Mouse (Mus musculus): ENCODE data around the gene Gm12248. TPM values are rescaled to one million over a fixed set of nuclear protein-coding genes. Genes with fewer than 3 reads are reported as not detected.
"Not testable (repeated sequence)": the region's sequence is repeated elsewhere in the genome, so short reads cannot be mapped to it uniquely, and the experiment has no call there.

Gene Gm12248
- polyA plus RNA-seq, 1 experiment from 2014 or later = 0.13 TPM

DNA sequence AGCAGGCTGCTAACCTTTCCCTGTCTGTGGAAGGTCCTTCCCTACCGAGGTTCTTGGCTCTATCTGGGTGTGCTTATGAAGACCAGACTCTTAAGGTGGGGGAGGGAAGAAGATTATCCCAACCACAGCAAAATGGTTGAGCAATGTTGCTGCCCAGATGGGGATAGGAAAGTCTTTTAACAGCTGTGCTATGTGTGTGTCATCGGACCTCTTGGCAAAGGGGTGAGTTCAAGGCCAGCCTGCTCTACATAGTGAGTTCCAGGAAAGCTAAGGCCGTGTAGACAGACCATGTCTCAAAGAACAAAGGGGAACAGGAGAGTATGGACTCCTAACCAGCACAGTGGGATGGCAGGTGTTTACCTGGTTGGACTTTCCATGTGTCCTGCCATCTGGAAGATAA is 20.0 kb downstream of the Gm12248 start:
- H3K4me2 ChIP-seq (ENCODE audit: low read length) = no peak overlapping the region
- WGBS = 81% methylated on average over 3 of the region's 3 CpGs
- ATAC-seq = no peak
- no peaks in the 10 kb centered on the region for H3K36me3 ChIP-seq (ENCODE audit: control insufficient read depth, insufficient read depth, low read length)
- no peaks in the 10 kb centered on the region for H3K4me1 ChIP-seq (ENCODE audit: control insufficient read depth, insufficient read depth, low read length)
- H3K27ac ChIP-seq (ENCODE audit: low read length) = no peak overlapping the region
- no peaks in the 10 kb centered on the region for H3K27me3 ChIP-seq (ENCODE audit: control insufficient read depth, insufficient read depth, low read depth, low read length)
- H3K4me3 ChIP-seq (ENCODE audit: low read depth, low read length) = no peak overlapping the region
- no peaks in the 10 kb centered on the region for H3K9me3 ChIP-seq (replicated peaks; ENCODE audit: control insufficient read depth, low read length, poor library complexity, severe bottlenecking)
- H3K9ac ChIP-seq (ENCODE audit: low read depth, low read length) = no peak overlapping the region

DNA sequence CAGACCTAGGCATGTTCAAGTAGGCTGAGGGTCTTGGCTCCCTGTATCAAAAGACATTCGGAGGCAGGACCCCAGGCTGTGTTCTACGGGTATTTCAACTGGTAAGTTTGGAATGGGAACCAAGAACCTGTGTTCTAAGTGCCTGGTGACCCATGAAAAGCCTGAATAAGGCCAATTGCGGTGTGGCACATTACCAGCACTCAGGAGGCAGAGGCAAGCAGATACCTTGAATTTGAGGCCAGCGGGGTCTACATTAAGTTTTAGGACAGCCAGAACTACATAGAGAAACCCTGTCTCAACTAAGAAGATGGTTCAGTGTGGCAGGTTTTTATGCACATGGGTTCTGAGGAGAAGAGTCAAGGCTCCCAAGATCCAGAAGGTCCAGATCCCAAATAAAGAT is 27.9 kb downstream of the Gm12248 start:
- Histone ChIP-seq H3K9me3 (replicated peaks; ENCODE audit: control insufficient read depth, low read length, poor library complexity, severe bottlenecking) (no peaks in the 10 kb centered on the region), H3K4me1 (ENCODE audit: control insufficient read depth, insufficient read depth, low read length) (no peaks in the 10 kb centered on the region), H3K9ac (ENCODE audit: low read depth, low read length) (no peak overlapping the region), H3K4me3 (ENCODE audit: low read depth, low read length) (no peak overlapping the region), H3K27ac (ENCODE audit: low read length) (no peak overlapping the region), H3K27me3 (ENCODE audit: control insufficient read depth, insufficient read depth, low read depth, low read length) (no peaks in the 10 kb centered on the region), H3K36me3 (ENCODE audit: control insufficient read depth, insufficient read depth, low read length) (peaks cover 10% of the 10 kb centered on the region; the same call in 1 of the 2 replicates), H3K4me2 (ENCODE audit: low read length) (no peak overlapping the region)
- no peak for ATAC-seq
- WGBS = 86% methylated on average over 4 of the region's 4 CpGs

DNA sequence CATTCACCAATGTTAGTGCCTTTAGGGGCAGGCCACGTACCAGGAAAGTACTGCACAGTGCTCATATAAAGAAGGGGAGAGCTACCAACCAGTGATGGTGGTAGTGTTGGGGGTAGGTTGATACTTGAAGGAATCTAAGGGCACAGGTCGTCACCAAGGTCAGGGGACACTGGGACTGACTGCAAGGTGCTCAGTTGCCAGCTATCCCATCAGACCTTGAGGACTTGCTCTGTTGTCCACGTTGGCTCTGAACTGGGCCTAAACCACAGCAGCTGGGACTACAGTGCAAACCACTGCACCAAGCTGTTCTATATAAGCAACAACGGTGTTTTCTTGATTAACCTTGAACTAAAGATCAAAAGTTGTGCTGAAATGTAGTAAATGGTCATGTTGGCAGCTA is 30.3 kb downstream of the Gm12248 start:
- Histone ChIP-seq H3K27ac (ENCODE audit: low read length) (no peak overlapping the region), H3K4me3 (ENCODE audit: low read depth, low read length) (no peak overlapping the region), H3K9ac (ENCODE audit: low read depth, low read length) (no peak overlapping the region), H3K4me1 (ENCODE audit: control insufficient read depth, insufficient read depth, low read length) (no peaks in the 10 kb centered on the region), H3K36me3 (ENCODE audit: control insufficient read depth, insufficient read depth, low read length) (peaks cover 17% of the 10 kb centered on the region), H3K4me2 (ENCODE audit: low read length) (no peak overlapping the region), H3K9me3 (replicated peaks; ENCODE audit: control insufficient read depth, low read length, poor library complexity, severe bottlenecking) (no peaks in the 10 kb centered on the region), H3K27me3 (ENCODE audit: control insufficient read depth, insufficient read depth, low read depth, low read length) (no peaks in the 10 kb centered on the region)
- WGBS = 93% methylated on average over 4 of the region's 4 CpGs
- ATAC-seq = no peak

DNA sequence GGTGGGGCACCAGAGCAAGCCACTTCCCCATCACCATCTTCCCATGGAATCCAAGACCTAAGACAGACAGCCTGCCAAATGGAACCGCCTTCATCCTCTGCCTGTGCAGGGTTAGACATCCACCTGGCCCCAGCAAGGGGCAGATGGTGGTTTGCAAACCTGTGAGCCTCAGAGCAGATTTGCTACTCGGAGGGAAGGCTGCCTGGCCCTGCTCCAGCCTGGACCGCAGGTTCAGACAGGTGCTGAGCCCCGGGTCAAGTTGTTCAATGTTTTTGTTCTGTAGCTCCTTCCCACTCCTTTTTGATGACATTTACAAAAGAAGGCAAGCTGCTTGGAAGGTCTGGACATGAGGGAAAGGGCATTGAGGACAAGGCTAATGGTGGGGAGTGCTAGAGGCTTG is 31.7 kb downstream of the Gm12248 start:
- not testable (repeated sequence) for H3K4me1 ChIP-seq (ENCODE audit: control insufficient read depth, insufficient read depth, low read length); H3K27ac ChIP-seq (ENCODE audit: low read length); ATAC-seq; H3K9ac ChIP-seq (ENCODE audit: low read depth, low read length); H3K27me3 ChIP-seq (ENCODE audit: control insufficient read depth, insufficient read depth, low read depth, low read length); H3K4me2 ChIP-seq (ENCODE audit: low read length); H3K9me3 ChIP-seq (replicated peaks; ENCODE audit: control insufficient read depth, low read length, poor library complexity, severe bottlenecking); H3K4me3 ChIP-seq (ENCODE audit: low read depth, low read length)
- 97% methylated on average over 3 of the region's 4 CpGs for WGBS
- peaks cover 18% of the 10 kb centered on the region for H3K36me3 ChIP-seq (ENCODE audit: control insufficient read depth, insufficient read depth, low read length)

DNA sequence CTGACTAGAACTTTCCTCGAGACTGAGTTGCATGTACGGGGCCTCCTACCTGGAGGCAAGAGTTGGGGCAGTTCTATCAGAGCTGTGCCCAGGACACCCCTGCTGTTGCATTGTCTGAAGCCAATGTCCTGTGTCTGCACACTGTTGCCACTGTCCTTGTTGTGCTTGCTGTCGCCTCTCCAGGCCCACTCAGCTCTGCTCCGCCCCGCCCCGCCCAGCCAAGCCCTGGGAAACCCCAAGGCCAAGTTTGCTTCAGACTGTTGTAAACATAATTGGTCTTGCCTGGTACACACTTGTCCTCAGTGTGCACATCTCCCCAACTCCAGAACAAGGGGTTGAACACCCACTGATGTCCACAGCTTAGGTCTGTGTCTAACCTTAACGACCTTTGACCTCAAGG is 33.2 kb downstream of the Gm12248 start:
- H3K36me3 ChIP-seq (ENCODE audit: control insufficient read depth, insufficient read depth, low read length) = peaks cover 23% of the 10 kb centered on the region

DNA sequence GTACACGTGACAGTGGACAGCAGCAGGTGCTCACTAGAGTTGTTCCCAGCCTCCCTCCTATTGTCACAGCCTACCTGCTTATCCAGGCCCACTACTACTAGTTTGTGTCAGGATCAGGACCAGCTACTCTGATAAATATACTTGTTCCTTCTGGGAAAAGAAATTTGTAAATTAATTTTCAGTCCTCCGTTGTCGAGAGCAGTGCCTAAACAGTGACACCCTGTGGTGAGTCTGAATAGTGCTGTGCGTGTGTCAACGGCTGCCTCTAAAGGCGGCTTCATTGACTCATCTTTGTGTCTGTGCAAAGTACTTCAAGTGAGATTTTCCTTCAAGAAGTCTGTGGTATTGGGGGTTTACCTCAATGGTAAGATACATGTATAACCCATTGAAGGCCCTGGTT is 35.5 kb downstream of the Gm12248 start:
- H3K9me3 ChIP-seq (replicated peaks; ENCODE audit: control insufficient read depth, low read length, poor library complexity, severe bottlenecking) = no peaks in the 10 kb centered on the region
- no peaks in the 10 kb centered on the region for H3K27me3 ChIP-seq (ENCODE audit: control insufficient read depth, insufficient read depth, low read depth, low read length)
- peaks cover 24% of the 10 kb centered on the region for H3K36me3 ChIP-seq (ENCODE audit: control insufficient read depth, insufficient read depth, low read length)
- whole genome bisulfite sequencing = 39% methylated on average over 6 of the region's 6 CpGs
- H3K4me3 ChIP-seq (ENCODE audit: low read depth, low read length) = no peak overlapping the region
- no peaks in the 10 kb centered on the region for H3K4me1 ChIP-seq (ENCODE audit: control insufficient read depth, insufficient read depth, low read length)
- H3K9ac ChIP-seq (ENCODE audit: low read depth, low read length) = no peak overlapping the region
- no peak overlapping the region for H3K27ac ChIP-seq (ENCODE audit: low read length)
- ATAC-seq = no peak
- H3K4me2 ChIP-seq (ENCODE audit: low read length) = no peak overlapping the region

More for the DNA sequence above, 33.2 kb downstream of the Gm12248 start:
- not testable (repeated sequence) for H3K4me2 ChIP-seq (ENCODE audit: low read length); H3K4me3 ChIP-seq (ENCODE audit: low read depth, low read length); H3K9me3 ChIP-seq (replicated peaks; ENCODE audit: control insufficient read depth, low read length, poor library complexity, severe bottlenecking); ATAC-seq; H3K27ac ChIP-seq (ENCODE audit: low read length); H3K4me1 ChIP-seq (ENCODE audit: control insufficient read depth, insufficient read depth, low read length); H3K9ac ChIP-seq (ENCODE audit: low read depth, low read length); H3K27me3 ChIP-seq (ENCODE audit: control insufficient read depth, insufficient read depth, low read depth, low read length)
- 90% methylated on average over 7 of the region's 7 CpGs for WGBS

DNA sequence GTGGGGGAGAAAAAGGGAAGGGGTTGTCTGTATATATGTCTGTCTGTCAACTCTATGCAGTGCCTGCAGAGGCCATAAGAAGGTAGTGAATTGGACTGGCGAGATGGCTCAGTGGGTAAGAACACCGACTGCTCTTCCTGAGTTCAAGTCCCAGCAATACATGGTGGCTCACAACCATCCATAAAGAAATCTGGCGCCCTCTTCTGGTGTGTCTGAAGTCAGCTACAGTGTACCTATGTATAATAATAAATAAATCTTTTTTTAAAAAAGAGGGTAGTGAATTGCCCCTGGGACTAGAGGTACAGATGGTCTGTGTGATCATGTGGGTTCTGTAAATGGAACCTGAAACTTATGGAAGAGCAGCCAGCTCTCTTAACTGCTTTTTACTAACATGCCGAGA is 46.5 kb downstream of the Gm12248 start:
- Histone ChIP-seq H3K36me3 (ENCODE audit: control insufficient read depth, insufficient read depth, low read length) (peaks cover 36% of the 10 kb centered on the region), H3K4me3 (ENCODE audit: low read depth, low read length) (no peak overlapping the region), H3K9me3 (replicated peaks; ENCODE audit: control insufficient read depth, low read length, poor library complexity, severe bottlenecking) (no peaks in the 10 kb centered on the region), H3K9ac (ENCODE audit: low read depth, low read length) (no peak overlapping the region), H3K27ac (ENCODE audit: low read length) (no peak overlapping the region), H3K4me1 (ENCODE audit: control insufficient read depth, insufficient read depth, low read length) (no peaks in the 10 kb centered on the region), H3K4me2 (ENCODE audit: low read length) (no peak overlapping the region), H3K27me3 (ENCODE audit: control insufficient read depth, insufficient read depth, low read depth, low read length) (no peaks in the 10 kb centered on the region)
- ATAC-seq = no peak
- WGBS = 80% methylated on average over 4 of the region's 4 CpGs

DNA sequence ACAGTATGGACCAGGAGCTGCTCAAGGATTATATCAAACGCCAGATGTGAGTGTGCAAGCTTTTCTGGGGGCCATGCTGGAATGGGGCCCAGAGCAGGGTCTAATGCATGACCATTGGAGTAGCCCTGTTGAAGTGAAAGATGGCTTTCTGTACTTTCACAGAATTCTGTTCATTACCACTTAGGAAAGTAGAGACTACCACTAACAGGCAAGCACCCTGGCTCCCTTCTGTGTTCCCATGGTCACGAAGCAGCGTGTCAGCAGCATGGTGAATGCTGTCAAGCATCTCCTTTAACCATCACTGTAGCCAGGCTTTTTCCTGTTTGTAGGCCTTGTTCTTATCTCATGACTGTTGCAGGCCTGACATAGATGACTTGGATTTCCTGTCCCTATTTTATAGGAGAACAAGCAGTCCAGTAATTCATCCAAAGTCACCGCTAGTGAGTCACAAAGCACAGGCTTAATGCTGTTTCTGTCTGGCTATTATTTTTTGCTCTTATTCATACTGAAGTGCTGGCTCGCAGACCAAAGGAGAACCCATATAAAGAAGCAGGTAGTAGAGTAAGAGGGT is 50.0 kb downstream of the Gm12248 start:
- WGBS = 94% methylated on average over 5 of the region's 5 CpGs
- no peak for ATAC-seq
- H3K9ac ChIP-seq (ENCODE audit: low read depth, low read length) = no peak overlapping the region

DNA sequence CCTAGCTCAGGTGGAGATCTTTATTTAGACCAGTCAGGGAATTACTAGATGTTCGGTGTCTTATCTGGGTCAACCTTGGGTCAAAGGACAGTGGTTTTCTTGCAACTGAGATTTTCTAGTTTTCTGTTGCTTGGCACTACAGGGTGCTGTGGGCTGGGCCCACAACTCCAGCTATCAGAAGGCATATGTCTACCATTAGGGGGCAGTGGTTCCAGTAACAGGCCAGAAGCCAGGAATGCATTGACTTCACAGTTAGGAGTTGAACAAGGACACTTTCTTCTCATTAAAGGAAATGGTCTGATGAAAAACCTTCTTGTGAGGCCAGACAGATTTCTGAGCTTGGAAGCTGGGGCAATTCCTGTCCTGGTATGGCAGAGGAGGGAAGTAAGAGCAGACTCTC is 53.9 kb downstream of the Gm12248 start:
- ATAC-seq = no peak

More for the DNA sequence above, 50.0 kb downstream of the Gm12248 start:
- Histone ChIP-seq H3K9me3 (replicated peaks; ENCODE audit: control insufficient read depth, low read length, poor library complexity, severe bottlenecking) (no peaks in the 10 kb centered on the region), H3K4me2 (ENCODE audit: low read length) (no peak overlapping the region), H3K36me3 (ENCODE audit: control insufficient read depth, insufficient read depth, low read length) (peaks cover 17% of the 10 kb centered on the region), H3K27ac (ENCODE audit: low read length) (no peak overlapping the region), H3K4me3 (ENCODE audit: low read depth, low read length) (no peak overlapping the region), H3K27me3 (ENCODE audit: control insufficient read depth, insufficient read depth, low read depth, low read length) (no peaks in the 10 kb centered on the region), H3K4me1 (ENCODE audit: control insufficient read depth, insufficient read depth, low read length) (no peaks in the 10 kb centered on the region)

More for the DNA sequence above, 53.9 kb downstream of the Gm12248 start:
- WGBS = 78% methylated on average over 1 of the region's 1 CpGs
- Histone ChIP-seq H3K4me3 (ENCODE audit: low read depth, low read length) (no peak overlapping the region), H3K27ac (ENCODE audit: low read length) (no peak overlapping the region), H3K36me3 (ENCODE audit: control insufficient read depth, insufficient read depth, low read length) (peaks cover 7% of the 10 kb centered on the region; the same call in 1 of the 2 replicates), H3K9me3 (replicated peaks; ENCODE audit: control insufficient read depth, low read length, poor library complexity, severe bottlenecking) (no peaks in the 10 kb centered on the region), H3K4me1 (ENCODE audit: control insufficient read depth, insufficient read depth, low read length) (0 out of 2 replicates have a peak, but pooled peaks cover 6% of the 10 kb centered on the region), H3K4me2 (ENCODE audit: low read length) (no peak overlapping the region), H3K9ac (ENCODE audit: low read depth, low read length) (no peak overlapping the region), H3K27me3 (ENCODE audit: control insufficient read depth, insufficient read depth, low read depth, low read length) (no peaks in the 10 kb centered on the region)
